Mouse (Mus musculus): ENCODE measurements around the gene Gmppb. TPM values are rescaled to one million over a fixed set of nuclear protein-coding genes. Genes with fewer than 3 reads are reported as not detected.
A peak's percentile ranks its signal among the peaks of the same experiment; 100 is the strongest.
"Not testable (repeated sequence)": the region's sequence is repeated elsewhere in the genome, so short reads cannot be mapped to it uniquely, and the experiment has no call there.

The Gmppb gene
- polyA plus RNA-seq (2014; fragmentation: Nextera tagmentation; extraction: Ambion mirVana) = 17.4 and 18.8 TPM in 2 replicates

DNA sequence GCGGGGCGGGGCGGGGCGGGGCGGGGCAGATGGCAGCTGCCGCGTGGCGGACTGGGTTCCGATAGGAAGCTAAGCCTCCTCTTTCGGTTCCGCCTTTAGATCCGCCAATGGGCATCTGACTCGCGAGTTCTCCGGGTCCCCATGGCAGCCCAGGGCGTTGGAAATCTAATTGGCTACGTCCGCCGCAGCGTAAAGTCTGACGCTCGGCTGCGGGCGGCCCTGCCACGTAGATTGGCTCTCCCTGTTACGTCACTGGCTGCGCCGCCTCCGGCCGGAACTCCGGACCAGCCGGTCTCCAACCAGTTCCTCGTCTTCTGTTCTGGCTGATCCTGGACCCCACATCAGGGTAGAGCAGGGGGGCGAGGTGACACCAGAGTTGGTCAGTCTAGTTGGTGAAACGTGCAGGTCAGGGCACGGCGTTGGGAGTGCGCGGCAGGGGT, at the start of gene Gmppb:
Gmppb (plus strand) TSS at position 227 of the 440 bp plus-strand sequence.
- peak within 1 kb of the TSS; percentile 95 for H3K4me2 ChIP-seq (ENCODE audit: low read length)
- no peaks in the 10 kb centered on the region for H3K27me3 ChIP-seq (ENCODE audit: control insufficient read depth, insufficient read depth, low read length)
- peak; percentile 90 for ATAC-seq (ENCODE audit: insufficient number of reproducible peaks, insufficient read depth, low FRiP score, low read depth)
- H3K9me3 ChIP-seq (ENCODE audit: control insufficient read depth, low read length) = no peaks in the 10 kb centered on the region
- peak within 1 kb of the TSS; percentile 94 to 95 for H3K4me3 ChIP-seq (ENCODE audit: control insufficient read depth in 1 of 2, insufficient read depth in 1 of 2, low read depth in 1 of 2, low read length in 2 of 2)
- peak within 1 kb of the TSS; percentile 67 to 74 for H3K27ac ChIP-seq (replicated peaks in 1 of 2; ENCODE audit: control insufficient read depth in 1 of 2, insufficient read depth in 1 of 2, low read depth in 2 of 2, low read length in 2 of 2)
- H3K4me1 ChIP-seq (ENCODE audit: control insufficient read depth in 2 of 2, insufficient read depth in 2 of 2, low read length in 2 of 2) = peaks cover 14 to 21% of the 10 kb centered on the region in 2 experiments
- WGBS = under 1% methylated on average over 34 of the region's 39 CpGs
- H3K9ac ChIP-seq (ENCODE audit: low read length) = peak within 1 kb of the TSS; percentile 88
- H3K36me3 ChIP-seq (ENCODE audit: control insufficient read depth, insufficient read depth, low read length) = peaks cover 60% of the 10 kb centered on the region

DNA sequence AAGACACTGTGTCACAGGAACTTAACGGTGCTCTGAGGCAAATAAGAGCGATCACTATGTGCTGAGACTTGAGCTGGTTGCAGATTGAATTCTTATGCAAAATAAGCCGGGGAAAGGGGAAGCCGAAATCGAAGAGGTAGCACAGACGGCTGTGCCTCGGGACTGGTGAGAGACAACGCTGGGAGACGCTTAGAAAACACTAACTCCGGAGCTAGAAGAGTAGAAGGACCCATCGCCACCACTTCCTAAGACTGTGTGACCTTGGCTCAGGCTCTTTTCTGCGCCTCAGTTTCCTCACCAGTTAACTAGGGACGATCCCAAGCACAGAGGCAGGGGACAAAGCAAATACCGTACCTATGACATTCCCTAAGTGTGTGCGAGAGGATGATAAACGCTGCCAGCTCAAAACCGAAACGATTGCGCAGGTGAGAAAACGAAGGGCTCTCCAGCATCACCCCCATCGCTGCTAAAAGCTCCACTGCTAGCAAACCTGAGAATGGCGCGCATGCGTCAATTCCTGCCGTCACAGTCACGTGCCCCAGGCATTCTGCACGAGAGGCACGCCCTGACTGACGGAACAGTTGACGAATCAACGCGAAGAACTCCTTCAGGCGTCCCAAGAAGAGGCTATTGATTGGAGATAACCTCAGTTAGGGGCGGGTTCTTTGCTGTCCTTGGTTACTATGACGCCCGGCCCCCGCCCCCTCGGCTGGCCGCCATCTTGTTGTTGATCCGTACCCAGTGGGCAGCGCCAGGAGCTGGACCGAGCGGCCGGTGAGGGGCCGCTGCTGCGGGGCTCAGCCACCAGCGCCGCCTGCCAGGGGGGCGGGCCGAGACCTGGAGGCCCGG, 46.9 kb upstream of the Gmppb start, which contains the start of gene Ip6k1:
Ip6k1 (plus strand) TSS at position 580 of the 849 bp plus-strand sequence.
- peak within 1 kb of the TSS; percentile 94 for H3K4me2 ChIP-seq (ENCODE audit: low read length)
- H3K4me1 ChIP-seq (ENCODE audit: control insufficient read depth in 2 of 2, insufficient read depth in 2 of 2, low read length in 2 of 2) = peaks cover 4 to 24% of the 10 kb centered on the region in 2 experiments
- H3K27ac ChIP-seq (replicated peaks in 1 of 2; ENCODE audit: control insufficient read depth in 1 of 2, insufficient read depth in 1 of 2, low read depth in 2 of 2, low read length in 2 of 2) = peak within 1 kb of the TSS; percentile 85 to 89
- no peaks in the 10 kb centered on the region for H3K27me3 ChIP-seq (ENCODE audit: control insufficient read depth, insufficient read depth, low read length)
- under 1% methylated on average over 50 of the region's 51 CpGs for WGBS
- peak within 1 kb of the TSS; percentile 90 for H3K9ac ChIP-seq (ENCODE audit: low read length)
- ATAC-seq (ENCODE audit: insufficient number of reproducible peaks, insufficient read depth, low FRiP score, low read depth) = peak; percentile 96
- no peaks in the 10 kb centered on the region for H3K9me3 ChIP-seq (ENCODE audit: control insufficient read depth, low read length)
- H3K4me3 ChIP-seq (ENCODE audit: control insufficient read depth in 1 of 2, insufficient read depth in 1 of 2, low read depth in 1 of 2, low read length in 2 of 2) = peak within 1 kb of the TSS; percentile 72 to 92
- no peaks in the 10 kb centered on the region for H3K36me3 ChIP-seq (ENCODE audit: control insufficient read depth, insufficient read depth, low read length)

DNA sequence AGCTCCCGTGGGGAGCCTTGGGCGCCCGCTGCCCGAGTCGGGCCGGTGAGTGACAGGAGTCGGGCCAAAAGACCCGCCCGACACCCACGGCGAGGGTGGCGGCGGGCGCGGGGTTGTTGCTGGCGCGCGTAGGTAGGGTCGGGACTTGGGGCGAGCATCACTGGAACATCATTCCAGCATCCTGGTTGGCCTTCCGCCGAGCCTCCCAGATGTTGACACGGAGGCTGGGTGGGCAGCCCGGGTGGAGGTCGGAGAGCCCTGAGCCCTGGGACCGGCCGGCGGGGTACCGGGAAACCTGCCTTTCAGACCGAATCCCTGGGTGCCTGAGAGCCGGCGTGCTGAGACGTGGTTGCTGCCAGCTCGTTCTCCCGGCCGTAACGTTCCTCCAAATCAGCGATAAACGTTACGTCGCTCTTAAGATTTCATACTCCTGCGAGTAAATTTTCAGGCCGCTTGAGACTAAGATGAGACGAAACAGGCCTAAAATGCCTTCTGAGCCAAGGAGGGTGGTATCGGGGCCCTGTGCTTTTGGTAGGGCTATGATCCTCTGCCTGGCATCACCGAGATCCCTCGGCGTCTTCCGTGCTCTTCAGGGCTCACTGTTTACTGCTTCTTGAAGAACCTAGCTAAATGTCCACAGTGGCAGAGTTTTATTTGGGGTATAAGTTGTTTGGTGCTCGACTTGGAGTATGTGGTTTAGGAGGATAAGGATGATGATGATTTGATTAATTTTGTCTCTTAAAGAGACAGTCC, 46.1 kb upstream of the Gmppb start:
- H3K4me3 ChIP-seq (ENCODE audit: control insufficient read depth in 1 of 2, insufficient read depth in 1 of 2, low read depth in 1 of 2, low read length in 2 of 2) = peak overlapping the region; percentile 72 to 92
- no peaks in the 10 kb centered on the region for H3K9me3 ChIP-seq (ENCODE audit: control insufficient read depth, low read length)
- no peaks in the 10 kb centered on the region for H3K27me3 ChIP-seq (ENCODE audit: control insufficient read depth, insufficient read depth, low read length)
- H3K27ac ChIP-seq (replicated peaks in 1 of 2; ENCODE audit: control insufficient read depth in 1 of 2, insufficient read depth in 1 of 2, low read depth in 2 of 2, low read length in 2 of 2) = peak overlapping the region; percentile 64 to 85
- peak overlapping the region; percentile 84 for H3K4me2 ChIP-seq (ENCODE audit: low read length)
- peaks cover 4 to 24% of the 10 kb centered on the region in 2 experiments for H3K4me1 ChIP-seq (ENCODE audit: control insufficient read depth in 2 of 2, insufficient read depth in 2 of 2, low read length in 2 of 2)
- peak; percentile 36 for ATAC-seq (ENCODE audit: insufficient number of reproducible peaks, insufficient read depth, low FRiP score, low read depth)
- H3K36me3 ChIP-seq (ENCODE audit: control insufficient read depth, insufficient read depth, low read length) = no peaks in the 10 kb centered on the region
- under 1% methylated on average over 46 of the region's 50 CpGs for WGBS
- H3K9ac ChIP-seq (ENCODE audit: low read length) = peak overlapping the region; percentile 90

DNA sequence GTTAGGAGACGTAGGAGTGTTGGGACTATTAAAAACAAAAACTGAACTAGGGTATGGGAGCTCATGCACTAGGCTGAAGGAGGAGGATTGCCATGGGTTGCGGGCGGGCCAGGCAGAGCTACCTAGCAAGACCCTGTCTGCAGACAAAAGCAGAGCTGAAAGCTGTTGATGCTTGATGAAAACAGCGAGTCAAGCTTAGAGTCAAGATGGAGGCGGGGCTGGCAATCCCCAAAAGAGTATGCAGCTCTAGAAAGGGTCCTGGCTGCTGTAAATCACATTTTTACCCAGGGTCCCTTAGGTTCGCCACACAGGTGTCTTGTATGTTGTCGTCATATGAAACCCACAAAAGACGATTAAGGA, 45.5 kb upstream of the Gmppb start:
- H3K4me2 ChIP-seq (ENCODE audit: low read length) = peak overlapping the region; percentile 84
- peak overlapping the region in 1 of 2 experiments; percentile 85; a peak in 2 of 4 replicates for H3K27ac ChIP-seq (replicated peaks in 1 of 2; ENCODE audit: control insufficient read depth in 1 of 2, insufficient read depth in 1 of 2, low read depth in 2 of 2, low read length in 2 of 2)
- H3K27me3 ChIP-seq (ENCODE audit: control insufficient read depth, insufficient read depth, low read length) = no peaks in the 10 kb centered on the region
- WGBS = 19% methylated on average over 8 of the region's 8 CpGs
- H3K36me3 ChIP-seq (ENCODE audit: control insufficient read depth, insufficient read depth, low read length) = no peaks in the 10 kb centered on the region
- H3K9ac ChIP-seq (ENCODE audit: low read length) = peak overlapping the region; percentile 90
- H3K4me1 ChIP-seq (ENCODE audit: control insufficient read depth in 2 of 2, insufficient read depth in 2 of 2, low read length in 2 of 2) = peaks cover 4 to 24% of the 10 kb centered on the region in 2 experiments
- H3K4me3 ChIP-seq (ENCODE audit: control insufficient read depth in 1 of 2, insufficient read depth in 1 of 2, low read depth in 1 of 2, low read length in 2 of 2) = peak overlapping the region; percentile 72 to 92
- no peak for ATAC-seq (ENCODE audit: insufficient number of reproducible peaks, insufficient read depth, low FRiP score, low read depth)
- H3K9me3 ChIP-seq (ENCODE audit: control insufficient read depth, low read length) = no peaks in the 10 kb centered on the region

DNA sequence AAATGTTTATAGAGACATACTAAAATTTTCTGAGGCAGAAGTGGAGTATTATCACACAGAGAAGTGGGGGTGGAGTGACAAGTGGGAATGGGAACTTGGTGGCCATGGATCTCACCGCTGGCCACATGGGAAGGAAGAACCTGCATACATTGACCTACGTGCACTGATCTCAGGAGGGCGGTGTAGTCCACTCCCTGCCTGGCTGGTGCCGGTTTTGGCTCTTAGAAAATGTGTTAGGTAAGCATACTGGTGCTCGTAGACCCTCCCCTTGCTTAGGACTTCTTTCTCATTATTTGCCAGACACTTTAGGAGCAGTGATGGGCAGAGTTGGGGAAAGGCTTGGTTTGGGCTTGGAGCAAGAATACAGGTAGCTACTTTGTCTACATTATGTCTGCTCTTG, 41.0 kb upstream of the Gmppb start:
- no peak overlapping the region for H3K9ac ChIP-seq (ENCODE audit: low read length)
- no peak overlapping the region for H3K4me2 ChIP-seq (ENCODE audit: low read length)
- 89% methylated on average over 5 of the region's 5 CpGs for WGBS

DNA sequence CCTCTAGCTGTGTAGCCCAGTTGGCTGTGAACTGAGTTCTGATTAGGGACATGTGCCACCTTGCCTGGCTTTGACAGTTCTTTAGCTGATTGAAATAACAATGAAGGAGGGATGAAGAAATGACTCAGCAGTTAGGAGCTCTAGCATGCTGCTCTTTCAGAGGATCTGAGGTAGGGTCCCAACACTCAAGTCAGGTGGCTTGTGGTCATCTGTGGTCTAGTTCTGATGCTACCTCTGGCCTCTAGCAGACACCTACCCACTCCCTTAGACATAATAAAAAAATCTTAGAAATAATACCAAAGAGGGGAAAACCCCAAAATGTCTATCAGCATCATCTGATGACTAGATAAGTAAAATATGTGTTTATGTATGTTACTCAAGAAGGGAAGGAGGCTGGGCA, 38.7 kb upstream of the Gmppb start:
- ATAC-seq (ENCODE audit: insufficient number of reproducible peaks, insufficient read depth, low FRiP score, low read depth) = no peak
- H3K4me2 ChIP-seq (ENCODE audit: low read length) = no peak overlapping the region
- H3K4me1 ChIP-seq (ENCODE audit: control insufficient read depth in 2 of 2, insufficient read depth in 2 of 2, low read length in 2 of 2) = no peaks in the 10 kb centered on the region

More for the DNA sequence above, 41.0 kb upstream of the Gmppb start:
- no peaks in the 10 kb centered on the region for H3K27me3 ChIP-seq (ENCODE audit: control insufficient read depth, insufficient read depth, low read length)
- H3K4me1 ChIP-seq (ENCODE audit: control insufficient read depth in 2 of 2, insufficient read depth in 2 of 2, low read length in 2 of 2) = peaks cover 4 to 19% of the 10 kb centered on the region in 2 experiments
- no peak for ATAC-seq (ENCODE audit: insufficient number of reproducible peaks, insufficient read depth, low FRiP score, low read depth)
- peaks cover 2% of the 10 kb centered on the region; the same call in 1 of the 2 replicates for H3K36me3 ChIP-seq (ENCODE audit: control insufficient read depth, insufficient read depth, low read length)
- H3K9me3 ChIP-seq (ENCODE audit: control insufficient read depth, low read length) = no peaks in the 10 kb centered on the region
- no peak overlapping the region for H3K4me3 ChIP-seq (ENCODE audit: control insufficient read depth in 1 of 2, insufficient read depth in 1 of 2, low read depth in 1 of 2, low read length in 2 of 2)
- no peak overlapping the region for H3K27ac ChIP-seq (replicated peaks in 1 of 2; ENCODE audit: control insufficient read depth in 1 of 2, insufficient read depth in 1 of 2, low read depth in 2 of 2, low read length in 2 of 2)

DNA sequence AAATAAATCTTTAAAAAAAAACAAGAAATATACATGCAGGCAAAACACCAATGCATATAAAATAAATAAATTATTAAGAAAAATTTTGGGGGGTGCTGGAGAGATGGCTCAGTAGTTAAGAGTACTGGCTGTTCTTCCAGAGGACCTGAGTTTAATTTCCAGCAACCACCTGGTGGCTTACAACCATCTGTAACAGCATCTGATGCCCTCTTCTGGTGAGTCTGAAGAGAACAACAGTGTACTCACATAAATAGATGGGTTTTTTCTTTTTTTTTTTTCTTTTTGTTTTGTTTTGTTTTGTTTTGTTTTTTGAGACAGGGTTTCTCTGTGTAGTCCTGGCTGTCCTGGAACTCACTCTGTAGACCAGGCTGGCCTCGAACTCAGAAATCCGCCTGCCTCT, 35.5 kb upstream of the Gmppb start:
- not testable (repeated sequence) for H3K9ac ChIP-seq (ENCODE audit: low read length); H3K4me1 ChIP-seq (ENCODE audit: control insufficient read depth in 2 of 2, insufficient read depth in 2 of 2, low read length in 2 of 2); H3K9me3 ChIP-seq (ENCODE audit: control insufficient read depth, low read length); H3K4me3 ChIP-seq (ENCODE audit: control insufficient read depth in 1 of 2, insufficient read depth in 1 of 2, low read depth in 1 of 2, low read length in 2 of 2); H3K27ac ChIP-seq (replicated peaks in 1 of 2; ENCODE audit: control insufficient read depth in 1 of 2, insufficient read depth in 1 of 2, low read depth in 2 of 2, low read length in 2 of 2); H3K27me3 ChIP-seq (ENCODE audit: control insufficient read depth, insufficient read depth, low read length); H3K36me3 ChIP-seq (ENCODE audit: control insufficient read depth, insufficient read depth, low read length); H3K4me2 ChIP-seq (ENCODE audit: low read length); ATAC-seq (ENCODE audit: insufficient number of reproducible peaks, insufficient read depth, low FRiP score, low read depth)
- WGBS = 97% methylated on average over 2 of the region's 2 CpGs

More for the DNA sequence above, 38.7 kb upstream of the Gmppb start:
- Histone ChIP-seq H3K9ac (ENCODE audit: low read length) (no peak overlapping the region), H3K4me3 (ENCODE audit: control insufficient read depth in 1 of 2, insufficient read depth in 1 of 2, low read depth in 1 of 2, low read length in 2 of 2) (no peak overlapping the region), H3K27ac (replicated peaks in 1 of 2; ENCODE audit: control insufficient read depth in 1 of 2, insufficient read depth in 1 of 2, low read depth in 2 of 2, low read length in 2 of 2) (no peak overlapping the region), H3K36me3 (ENCODE audit: control insufficient read depth, insufficient read depth, low read length) (peaks cover 8% of the 10 kb centered on the region; the same call in 1 of the 2 replicates), H3K9me3 (ENCODE audit: control insufficient read depth, low read length) (no peaks in the 10 kb centered on the region), H3K27me3 (ENCODE audit: control insufficient read depth, insufficient read depth, low read length) (no peaks in the 10 kb centered on the region)

Data from heart, embryonic 14.5 days (tissue).